ENCODE assay signal across 8 mouse cellular contexts in the genomic region with DNA sequence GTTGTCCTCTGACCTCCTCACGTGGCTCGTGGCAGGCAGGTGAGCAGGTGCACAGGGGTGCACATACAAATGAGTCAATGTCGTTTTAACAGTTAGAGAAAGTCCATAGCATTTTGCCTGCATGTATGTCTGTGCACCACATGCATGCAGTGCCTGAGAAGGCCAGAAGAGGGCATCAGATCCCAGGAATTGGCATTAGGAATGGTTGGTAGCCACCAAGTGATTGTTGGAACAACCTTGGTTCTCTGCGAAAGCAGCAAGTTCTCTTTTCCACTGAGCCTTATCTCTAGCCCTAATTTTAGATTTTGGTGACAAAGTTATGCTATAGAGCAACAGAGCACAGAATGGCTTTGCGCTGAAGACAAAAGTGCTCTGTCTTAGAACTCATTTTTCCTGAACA. TPM values are rescaled to one million over a fixed set of nuclear protein-coding genes. Genes with fewer than 3 reads are reported as not detected.
DNase-seq lines count a peak whose midpoint lies in the region; ATAC-seq lines count a peak whose summit lies in the region.

No protein-coding gene starts in this region.

- DNase-seq in CD4-positive, CD25-positive, alpha-beta regulatory T cell, adult 2 months (ENCODE audit: low read depth, low spot score) = peak; percentile 56
- peak; percentile 15 to 59 for DNase-seq in urinary bladder, adult 18-20 months (ENCODE audit: low spot score in 2 of 2)
- DNase-seq in urinary bladder, postnatal 10 days (ENCODE audit: low spot score) = no peak
- DNase-seq in frontal cortex, postnatal 14 days (ENCODE audit: low spot score in 2 of 2) = peak; percentile 55 to 78
- DNase-seq in kidney, postnatal 4 days = peak; percentile 88 to 89
- DNase-seq in lung, postnatal 10 days = peak; percentile 84
- peak; percentile 27 to 50 for DNase-seq in spleen, postnatal 14 days (ENCODE audit: low spot score in 2 of 2)

- ATAC-seq in CD4-positive, CD25-positive, alpha-beta regulatory T cell, adult 4 months = no peak

RNA-seq across cellular contexts. Expression of a gene that starts 16.7 kb away (rescaled TPM):
- 10 to 100 TPM in 1 of 2 experiments, 1 to 10 TPM in 1; 8.6 to 16.3 TPM for polyA plus RNA-seq in CD4-positive, CD25-positive, alpha-beta regulatory T cell, adult 4 months (2017; shearing (Covaris generic))
